Mouse (Mus musculus) kidney, postnatal 0 days (tissue): ENCODE data around the gene Rtn4ip1. TPM values are rescaled to one million over a fixed set of nuclear protein-coding genes. Genes with fewer than 3 reads are reported as not detected.

Source experiments
- ATAC-seq: fragments of 200-750 bp; cut with Nextera tagmentation; replicated peaks from 2 replicates; pipeline ENCODE4 v1.8.0; 2017; ENCODE audit warnings: low read depth, moderate number of reproducible peaks, moderate TSS enrichment, moderate library complexity; ENCODE audit not compliant: low FRiP score
- DNase-seq: peaks from one replicate; pipeline ENCODE4 v3.0.0-alpha.2; 2016; ENCODE audit warnings: low spot score
- H3K27ac ChIP-seq: fragments of 300-500 bp; sonication (generic); 2 replicates; pipeline ENCODE4 v1.5.1; 2014; ENCODE audit warnings: mild to moderate bottlenecking
- H3K27me3 ChIP-seq: fragments of 300-500 bp; sonication (generic); 2 replicates; pipeline ENCODE4 v1.6.1; 2014; ENCODE audit warnings: low read length, mixed read lengths; ENCODE audit not compliant: insufficient read depth
- H3K36me3 ChIP-seq: fragments of 300-500 bp; sonication (generic); 2 replicates; pipeline ENCODE4 v1.6.1; 2014; ENCODE audit warnings: low read length, mixed read lengths; ENCODE audit not compliant: insufficient read depth
- H3K4me1 ChIP-seq: fragments of 300-500 bp; sonication (generic); replicated peaks from 2 replicates; pipeline ENCODE4 v1.6.1; 2014; ENCODE audit warnings: antibody characterized with exemption, low read length, mixed read lengths; ENCODE audit not compliant: insufficient read depth
- H3K4me2 ChIP-seq: fragments of 300-500 bp; sonication (generic); 2 replicates; pipeline ENCODE4 v1.6.1; 2014; ENCODE audit warnings: mild to moderate bottlenecking, low read length, moderate library complexity, mixed read lengths
- H3K4me3 ChIP-seq: fragments of 300-500 bp; sonication (generic); replicated peaks from 2 replicates; pipeline ENCODE4 v1.5.1; 2014; ENCODE audit warnings: low read depth, low read length
- H3K9ac ChIP-seq: fragments of 300-500 bp; sonication (generic); 2 replicates; pipeline ENCODE4 v1.6.1; 2014; ENCODE audit warnings: low read depth, low read length
- H3K9me3 ChIP-seq: fragments of 300-500 bp; sonication (generic); replicated peaks from 2 replicates; pipeline ENCODE4 v1.6.1; 2016; ENCODE audit warnings: low read length, inconsistent platforms, mixed read lengths
- CTCF ChIP-seq: IDR thresholded peaks from 2 replicates; pipeline ENCODE4 v1.5.1; 2016; ENCODE audit warnings: antibody characterized with exemption, low read depth, mild to moderate bottlenecking, moderate library complexity
- WGBS: fragments of 180-500 bp; shearing (Covaris S2); extraction: QIAGEN DNeasy Blood & Tissue Kit; methylation state at CpG from one replicate; pipeline ENCODE4 v1.1.7; 2014; 5-methylcytosine and 5-hydroxymethylcytosine counted together
- polyA plus RNA-seq: library from polyadenylated mRNA; unstranded; fragments of >200 nt; fragmentation: Nextera tagmentation; extraction: Ambion mirVana; gene quantifications from 2 replicates; pipeline ENCODE4 v1.2.1, GENCODE M21; 2015

Gene Rtn4ip1
- 16.1 and 18.9 TPM in 2 replicates for polyA plus RNA-seq

DNA sequence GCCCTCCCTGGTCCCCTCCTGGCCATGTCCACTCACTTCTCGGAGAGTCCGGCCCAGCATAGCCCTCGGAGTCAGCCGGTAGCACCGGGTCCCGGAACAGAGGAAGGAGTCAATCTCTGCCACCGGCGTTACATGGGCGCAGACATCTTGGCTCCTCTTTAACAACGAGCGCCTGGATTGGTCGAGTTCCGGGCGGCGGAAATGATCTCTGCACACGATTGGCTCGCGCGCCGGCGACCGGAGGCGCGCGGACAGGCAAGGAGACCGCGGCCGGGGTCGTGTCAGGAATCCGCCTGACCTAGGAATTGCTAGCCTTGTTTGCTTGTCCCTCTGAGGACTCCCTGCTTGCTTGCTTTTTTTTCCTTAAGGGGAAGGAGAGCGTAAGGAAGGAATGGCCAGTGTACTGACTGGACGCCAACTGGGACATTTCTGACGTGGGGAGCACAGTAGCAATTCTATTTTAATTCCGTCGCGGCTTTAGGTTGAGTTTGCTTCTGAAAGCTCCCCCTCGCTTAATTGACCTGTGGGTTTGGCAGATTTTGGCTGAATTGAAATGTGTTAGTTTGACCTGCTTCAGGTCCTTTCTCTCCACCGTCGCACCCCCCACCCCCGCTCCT, at the start of gene Rtn4ip1, which contains the start of gene Qrsl1:
Rtn4ip1 (plus strand) TSS at position 230 of the 617 bp plus-strand sequence.
Qrsl1 (minus strand) TSS at position 168 of the 617 bp plus-strand sequence.
- H3K27ac ChIP-seq, result peak within 1 kb of the TSS; percentile 87
- peak within 1 kb of the TSS; percentile 70 for H3K4me2 ChIP-seq
- peak; percentile 98 for ATAC-seq
- peak within 1 kb of the TSS; percentile 81 for H3K4me3 ChIP-seq
- DNase-seq, result peak; percentile 96
- TF ChIP-seq CTCF, result no peak
- peak within 1 kb of the TSS; percentile 76 for H3K9ac ChIP-seq
- no peaks in the 10 kb centered on the region for H3K4me1 ChIP-seq
- no peaks in the 10 kb centered on the region for H3K36me3 ChIP-seq
- no peaks in the 10 kb centered on the region for H3K9me3 ChIP-seq
- under 1% methylated on average over 40 of the region's 40 CpGs for WGBS
- no peaks in the 10 kb centered on the region for H3K27me3 ChIP-seq

DNA sequence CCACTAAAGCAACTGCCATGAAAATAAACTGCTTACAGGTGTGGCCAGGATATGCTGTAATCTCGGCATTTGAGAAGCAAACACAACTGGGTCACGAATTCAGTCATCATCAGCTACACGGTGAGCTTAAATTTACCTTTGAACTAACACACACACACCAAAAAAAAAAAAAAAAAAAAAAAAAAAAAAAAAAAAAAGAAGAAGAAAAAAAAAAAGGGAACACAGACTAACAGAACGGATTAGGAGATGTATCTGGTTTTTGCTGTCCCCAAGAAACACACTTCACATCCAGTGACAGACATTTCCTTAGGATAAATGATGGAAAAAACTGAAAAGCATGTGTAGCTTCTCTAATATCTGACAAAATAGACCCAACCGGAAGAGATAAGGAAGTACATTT, 49.7 kb upstream of the Rtn4ip1 start:
- WGBS, result 80% methylated on average over 5 of the region's 5 CpGs

DNA sequence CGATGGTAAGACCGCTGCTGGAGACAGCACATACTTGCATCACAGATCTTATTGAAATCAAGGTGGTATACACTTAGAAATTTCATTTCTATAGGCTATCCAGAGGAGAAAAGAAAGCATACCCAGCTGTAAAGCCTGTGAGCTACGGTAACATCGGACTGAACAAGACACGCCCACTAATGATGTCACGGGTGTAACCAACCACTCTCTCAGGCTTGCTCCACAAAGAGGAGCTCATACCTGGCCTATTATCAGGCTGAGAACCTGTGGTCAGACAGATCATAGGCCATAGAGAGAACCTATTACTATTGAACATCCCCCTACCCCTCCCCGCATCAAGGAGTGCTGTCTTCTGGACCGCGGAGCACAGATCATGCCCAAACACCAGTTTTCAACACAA, 45.7 kb upstream of the Rtn4ip1 start:
- no peak overlapping the region for H3K4me3 ChIP-seq
- H3K27ac ChIP-seq, result no peak overlapping the region
- H3K4me1 ChIP-seq, result no peaks in the 10 kb centered on the region
- ATAC-seq (no peak), DNase-seq (no peak)
- no peaks in the 10 kb centered on the region for H3K9me3 ChIP-seq
- H3K36me3 ChIP-seq, result no peaks in the 10 kb centered on the region
- no peak for TF ChIP-seq CTCF
- 93% methylated on average over 9 of the region's 9 CpGs for WGBS
- no peak overlapping the region for H3K9ac ChIP-seq
- no peak overlapping the region for H3K4me2 ChIP-seq
- H3K27me3 ChIP-seq, result no peaks in the 10 kb centered on the region

More for the DNA sequence above, 49.7 kb upstream of the Rtn4ip1 start:
- DNase-seq (no peak), ATAC-seq (no peak)
- H3K27me3 ChIP-seq, result no peaks in the 10 kb centered on the region
- no peak overlapping the region for H3K9ac ChIP-seq
- no peaks in the 10 kb centered on the region for H3K9me3 ChIP-seq
- no peak overlapping the region for H3K27ac ChIP-seq
- no peak overlapping the region for H3K4me2 ChIP-seq
- H3K4me1 ChIP-seq, result no peaks in the 10 kb centered on the region
- H3K4me3 ChIP-seq, result no peak overlapping the region
- no peaks in the 10 kb centered on the region for H3K36me3 ChIP-seq
- TF ChIP-seq CTCF, result no peak

DNA sequence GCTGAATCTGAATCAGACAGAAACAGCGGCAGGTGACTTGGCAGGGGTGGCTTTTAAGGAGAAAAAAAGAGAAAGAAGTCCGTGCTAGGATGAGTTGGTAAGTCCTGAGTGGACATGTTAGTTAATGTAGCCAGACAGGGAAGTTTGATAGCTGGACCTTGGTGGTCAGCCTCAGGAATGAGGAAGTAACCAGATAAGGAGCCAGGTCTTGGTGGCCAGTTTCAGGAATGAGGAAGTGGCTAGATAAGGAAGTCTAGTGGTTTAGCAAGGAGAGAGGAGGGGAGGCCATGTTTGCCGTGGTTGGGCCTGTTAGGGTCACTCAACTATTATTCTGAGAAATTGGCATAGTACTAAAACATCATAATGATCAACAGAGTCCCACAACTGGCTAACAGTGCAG, 45.3 kb upstream of the Rtn4ip1 start:
- no peak for TF ChIP-seq CTCF
- H3K4me3 ChIP-seq, result no peak overlapping the region
- WGBS, result 80% methylated on average over 3 of the region's 3 CpGs
- no peaks in the 10 kb centered on the region for H3K36me3 ChIP-seq
- no peaks in the 10 kb centered on the region for H3K27me3 ChIP-seq
- no peak overlapping the region for H3K27ac ChIP-seq
- DNase-seq (no peak), ATAC-seq (no peak)
- H3K9ac ChIP-seq, result no peak overlapping the region
- no peaks in the 10 kb centered on the region for H3K9me3 ChIP-seq
- H3K4me1 ChIP-seq, result no peaks in the 10 kb centered on the region
- H3K4me2 ChIP-seq, result no peak overlapping the region

DNA sequence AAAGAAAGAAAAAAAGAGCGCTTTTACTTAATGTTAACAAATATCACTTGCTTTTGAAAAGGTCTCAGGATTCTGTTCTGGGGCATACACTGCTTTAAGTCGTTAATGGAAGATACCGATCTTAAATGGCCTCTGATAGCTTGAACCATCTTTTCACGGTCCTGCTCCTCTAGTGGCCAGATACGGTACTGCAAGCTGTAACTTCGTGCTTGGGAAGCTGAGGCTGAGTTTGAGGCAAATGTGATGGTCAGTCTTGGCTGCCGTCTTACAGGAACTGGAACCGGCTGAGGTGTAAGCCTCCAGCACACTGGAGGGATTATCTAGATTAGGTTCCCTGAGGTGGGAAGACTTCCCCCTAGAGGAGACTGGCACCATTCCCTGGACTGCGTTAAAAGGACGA, 30.9 kb upstream of the Rtn4ip1 start:
- TF ChIP-seq CTCF, result peak; percentile 76
- DNase-seq, result peak; percentile 27
- H3K27me3 ChIP-seq, result no peaks in the 10 kb centered on the region
- no peaks in the 10 kb centered on the region for H3K4me1 ChIP-seq
- no peaks in the 10 kb centered on the region; the same call in 1 of the 2 replicates for H3K9me3 ChIP-seq
- H3K36me3 ChIP-seq, result no peaks in the 10 kb centered on the region
- H3K4me3 ChIP-seq, result no peak overlapping the region
- H3K4me2 ChIP-seq, result no peak overlapping the region
- no peak overlapping the region for H3K9ac ChIP-seq
- no peak for ATAC-seq
- H3K27ac ChIP-seq, result no peak overlapping the region
- WGBS, result 68% methylated on average over 10 of the region's 10 CpGs

DNA sequence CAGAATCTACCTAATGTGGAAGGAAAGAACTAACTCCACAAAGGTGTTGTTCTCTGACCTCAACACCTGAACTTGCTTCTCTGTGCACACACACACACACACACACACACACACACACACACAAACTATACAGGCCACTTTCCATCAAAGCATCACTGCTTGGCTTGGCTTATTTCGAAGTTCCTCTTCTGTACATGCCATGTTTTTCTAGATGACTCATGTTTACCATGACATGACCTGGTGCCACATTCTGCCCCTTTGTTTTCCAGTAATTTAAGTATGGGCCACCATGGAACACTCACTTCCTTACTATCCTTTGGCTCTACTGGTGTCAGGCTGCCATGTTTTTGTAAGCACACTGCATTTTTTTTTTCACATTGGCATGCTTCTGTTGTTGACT, 30.1 kb upstream of the Rtn4ip1 start:
- no peaks in the 10 kb centered on the region for H3K4me1 ChIP-seq
- no peak overlapping the region for H3K27ac ChIP-seq
- no peaks in the 10 kb centered on the region; the same call in 1 of the 2 replicates for H3K9me3 ChIP-seq
- no peaks in the 10 kb centered on the region for H3K27me3 ChIP-seq
- no peak for TF ChIP-seq CTCF
- 94% methylated on average over 1 of the region's 1 CpGs for WGBS
- no peak overlapping the region for H3K4me2 ChIP-seq
- DNase-seq (no peak), ATAC-seq (no peak)
- H3K36me3 ChIP-seq, result no peaks in the 10 kb centered on the region
- no peak overlapping the region for H3K4me3 ChIP-seq
- H3K9ac ChIP-seq, result no peak overlapping the region
